Mouse (Mus musculus) heart, postnatal 25 days (tissue): ENCODE results near the gene Angel2. TPM values are rescaled to one million over a fixed set of nuclear protein-coding genes. Genes with fewer than 3 reads are reported as not detected.

Source experiments
- DNase-seq: peaks from one replicate; pipeline ENCODE4 v3.0.0; 2022; ENCODE audit warnings: low spot score
- intact Hi-C: fragments of 180-260 bp; cut with DNase I; formaldehyde crosslinking; loops from one replicate; pipeline ENCODE4 v1.15.1; 2025
- total RNA-seq, 2 experiments: library from RNA; stranded (reverse); gene quantifications; 2 replicates each; pipeline ENCODE4 v1.2.3; 2021

Angel2 gene
- total RNA-seq, 2 experiments from 2014 or later, result 26.6 to 28.3 TPM

DNA sequence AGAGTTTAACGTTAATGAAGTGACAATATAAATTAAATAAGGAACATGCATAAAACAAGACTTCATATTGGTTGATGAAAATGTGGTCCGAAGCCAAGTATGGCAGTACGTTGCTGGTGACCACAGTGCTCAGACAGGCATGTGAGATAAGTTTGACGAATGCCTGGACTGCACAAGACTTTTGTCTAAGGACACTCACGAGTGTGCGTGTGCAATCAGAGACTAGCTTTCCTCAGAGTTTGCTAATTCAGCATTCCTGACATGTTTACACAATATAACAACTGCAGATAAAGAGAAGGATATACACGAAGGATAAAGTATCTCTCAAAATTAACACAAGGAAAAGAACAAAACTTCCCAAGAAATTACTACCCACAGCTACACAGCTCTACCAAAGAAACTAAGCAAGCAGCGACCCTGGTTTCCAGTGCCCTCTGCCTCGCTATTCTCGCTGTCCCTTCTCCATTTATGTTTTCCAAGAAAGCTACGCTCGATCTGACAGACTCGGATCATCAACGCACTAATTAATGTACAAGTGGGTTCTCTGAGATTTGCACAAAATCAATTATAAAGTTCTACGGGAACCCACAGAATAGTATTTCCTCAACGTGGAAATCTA lies 2.9 kb downstream of the Angel2 start:
- no peak for DNase-seq
- intact Hi-C loops, result loop anchor here (2.0 kb wide), 1 partner anchor 15 kb away; no protein-coding TSS in a partner anchor

DNA sequence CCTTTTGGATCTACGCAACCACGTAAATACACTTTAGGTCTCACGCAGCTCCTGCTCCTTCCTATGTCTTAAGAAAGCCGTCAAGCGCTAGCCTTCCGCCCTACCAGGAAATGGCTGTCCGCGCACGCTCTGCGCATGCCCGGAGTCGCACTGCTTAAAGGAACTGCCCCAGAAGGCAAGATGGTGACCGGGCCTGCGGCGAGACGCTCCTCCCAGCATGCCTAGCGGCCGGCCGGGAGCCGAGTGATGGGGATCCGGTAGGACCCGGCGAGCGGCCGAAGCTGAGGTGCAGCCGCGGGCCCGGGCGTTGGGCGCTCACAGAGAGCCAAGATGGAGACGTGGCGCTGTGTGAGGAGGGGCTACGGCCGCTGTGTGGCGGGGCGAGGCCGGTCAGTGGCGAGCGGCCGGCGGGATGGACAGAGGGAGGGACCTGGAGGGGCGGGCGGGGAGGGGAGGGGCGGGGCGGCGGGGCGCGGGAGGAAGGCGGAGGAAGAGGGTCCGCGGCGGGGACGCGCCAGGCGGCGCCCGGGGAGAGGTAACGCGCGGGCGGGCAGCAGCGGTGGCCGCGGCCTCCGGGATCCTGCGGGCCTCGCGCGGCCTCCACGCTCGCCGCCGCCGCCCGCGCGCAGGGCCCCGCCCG lies 3.6 kb downstream of the Angel2 start:
- DNase-seq, result peak; percentile 96
- intact Hi-C loops, result no loop called here

DNA sequence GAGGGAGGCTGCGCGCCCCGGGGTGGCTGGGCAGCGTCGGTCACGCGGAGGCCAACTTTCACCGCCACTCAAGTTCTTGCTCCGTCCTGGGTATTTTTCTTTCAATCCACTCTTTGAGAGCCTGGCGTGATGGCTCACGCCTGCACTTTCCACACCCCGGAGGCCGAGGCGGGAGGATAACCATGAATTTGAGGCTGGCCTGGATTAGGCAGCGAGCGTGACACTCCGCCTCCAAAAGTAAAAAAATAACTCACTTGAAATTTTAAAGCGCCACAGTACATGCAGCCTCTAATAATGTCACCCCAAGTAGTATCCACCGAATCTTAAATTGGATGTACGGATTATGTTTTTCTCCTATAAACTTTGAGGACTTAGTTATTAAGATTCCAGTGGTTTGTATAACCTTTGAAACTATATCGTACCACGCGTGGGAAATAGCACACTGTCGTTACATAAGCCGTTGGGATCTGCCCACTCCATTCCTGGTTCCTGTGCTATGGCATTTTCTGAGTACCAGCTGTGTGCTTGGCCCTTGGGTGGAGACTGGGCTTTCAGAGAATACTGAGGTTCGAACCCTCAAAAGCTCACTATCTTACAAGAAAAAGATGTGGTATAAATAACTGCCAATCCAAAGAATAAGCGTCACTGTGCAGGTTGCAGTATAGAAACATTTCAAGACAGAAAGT lies 4.2 kb downstream of the Angel2 start:
- intact Hi-C loops, result no loop called here
- no peak for DNase-seq

DNA sequence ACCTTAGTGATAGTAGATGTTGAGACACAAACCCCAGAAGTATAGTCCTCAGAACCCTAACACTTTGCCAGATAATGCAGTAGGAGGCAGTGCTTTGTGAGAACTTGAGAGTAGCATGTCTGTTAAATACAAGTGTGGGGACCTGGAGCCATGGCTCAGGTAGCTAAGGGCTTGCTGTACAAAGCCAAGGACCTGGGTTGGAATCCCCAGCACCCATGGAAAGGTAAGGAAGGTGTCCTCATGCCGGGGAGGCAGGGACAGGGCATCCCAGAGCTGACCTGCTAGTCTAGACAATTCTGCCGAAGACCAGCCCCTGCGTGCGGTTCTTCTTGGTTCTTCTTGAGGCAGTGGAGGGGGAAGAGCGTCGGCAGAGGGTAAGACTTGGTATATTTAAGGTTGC lies 5.3 kb downstream of the Angel2 start:
- intact Hi-C loops, result no loop called here
- DNase-seq, result no peak

DNA sequence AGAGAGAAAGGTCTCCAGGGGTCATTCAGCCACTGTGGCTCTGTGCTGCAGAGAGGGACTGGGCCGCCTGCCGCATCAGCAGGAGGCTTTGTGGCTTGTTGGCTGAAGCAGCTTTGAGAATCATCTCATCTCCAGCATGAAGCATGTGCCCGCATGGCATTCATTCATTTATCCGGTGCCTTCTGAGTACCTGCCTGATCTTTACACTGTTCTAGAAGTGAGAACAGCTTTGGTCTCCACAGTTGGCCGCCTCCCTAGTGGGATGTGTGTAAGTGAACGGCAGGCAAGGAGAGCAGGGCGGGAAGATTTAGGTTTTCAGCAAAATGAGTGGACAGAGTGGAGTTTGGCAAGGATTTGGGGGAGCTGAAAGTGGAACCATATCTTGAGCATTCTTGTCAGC lies 14.9 kb downstream of the Angel2 start:
- no peak for DNase-seq
- intact Hi-C loops, result loop anchor here (10.0 kb wide), 1 partner anchor 335 kb away; no protein-coding TSS in a partner anchor

DNA sequence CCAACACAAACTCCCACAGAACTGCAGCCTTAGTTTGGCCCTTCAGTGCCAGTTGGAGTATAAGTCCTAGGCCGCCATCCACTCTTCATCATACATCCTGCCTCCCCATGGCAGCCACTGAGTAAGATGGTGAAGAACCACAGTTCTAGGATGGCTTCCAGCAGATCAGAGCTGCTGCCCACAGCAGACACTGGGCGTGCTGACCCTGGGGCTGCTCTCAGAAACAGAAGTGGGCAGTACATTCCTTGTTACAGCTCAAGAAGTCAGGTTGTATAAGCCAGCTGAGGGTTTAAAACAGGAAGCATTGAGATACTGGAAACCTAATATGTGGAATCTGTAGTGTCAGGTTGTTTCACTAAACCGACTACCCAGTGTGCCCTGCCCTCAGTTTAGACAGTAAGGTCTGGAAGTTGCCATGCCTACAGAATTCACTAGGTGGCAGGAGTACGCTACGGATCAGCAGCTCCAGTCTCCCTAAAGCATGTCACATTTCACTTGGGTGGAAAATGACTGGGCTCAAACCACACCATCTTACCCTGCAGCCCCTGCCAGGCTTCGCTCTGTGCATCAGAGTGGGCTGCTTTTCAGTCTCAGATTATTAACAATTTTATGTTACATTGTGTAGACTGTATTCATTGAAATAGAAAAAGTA lies 19.3 kb downstream of the Angel2 start:
- DNase-seq, result no peak
- intact Hi-C loops, result loop anchor here (2.0 to 10.0 kb wide), 3 partner anchors 131 to 331 kb away; no protein-coding TSS in a partner anchor

DNA sequence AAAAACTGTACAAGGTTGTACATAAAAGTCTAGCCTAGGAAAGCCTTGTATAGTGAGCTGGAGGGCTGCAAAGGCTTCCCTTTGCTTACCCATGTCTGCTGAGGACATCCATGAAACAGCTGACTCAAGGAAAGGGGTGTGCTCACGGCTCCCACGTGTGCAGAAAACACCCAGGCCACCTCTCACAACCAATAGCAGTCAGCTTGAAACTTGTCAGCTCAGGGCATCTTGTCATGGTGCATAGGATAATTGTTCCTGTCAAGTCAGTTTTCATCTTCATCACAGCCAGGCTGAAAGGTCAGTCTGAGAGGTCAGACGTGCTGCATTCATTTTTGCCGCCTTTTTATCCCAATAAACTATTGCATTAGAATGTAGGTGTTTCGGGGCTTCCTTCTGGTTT lies 23.1 kb downstream of the Angel2 start:
- intact Hi-C loops, result loop anchor here (10.0 kb wide), 1 partner anchor 327 kb away; no protein-coding TSS in a partner anchor
- no peak for DNase-seq

DNA sequence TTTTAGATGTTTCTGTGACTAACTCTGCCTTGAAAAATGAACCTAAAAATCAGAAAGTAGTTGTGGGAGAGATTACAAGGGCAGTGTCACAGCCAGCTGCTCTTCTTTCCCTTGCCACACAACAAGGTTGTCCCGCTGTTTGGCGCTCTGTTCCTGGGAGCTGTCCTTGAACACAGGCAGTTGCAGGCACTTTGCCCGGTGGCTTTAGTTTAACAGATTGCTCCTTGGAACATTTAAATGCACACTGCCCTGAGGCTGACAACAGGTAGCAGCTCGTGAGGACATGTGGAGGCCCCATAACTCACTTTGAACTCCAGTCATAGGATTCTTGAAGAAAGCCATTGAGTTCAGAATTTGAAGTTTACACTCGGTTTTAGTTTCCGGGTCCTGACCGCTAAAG lies 23.5 kb downstream of the Angel2 start:
- intact Hi-C loops, result loop anchor here (10.0 kb wide), 1 partner anchor 326 kb away; no protein-coding TSS in a partner anchor

DNA sequence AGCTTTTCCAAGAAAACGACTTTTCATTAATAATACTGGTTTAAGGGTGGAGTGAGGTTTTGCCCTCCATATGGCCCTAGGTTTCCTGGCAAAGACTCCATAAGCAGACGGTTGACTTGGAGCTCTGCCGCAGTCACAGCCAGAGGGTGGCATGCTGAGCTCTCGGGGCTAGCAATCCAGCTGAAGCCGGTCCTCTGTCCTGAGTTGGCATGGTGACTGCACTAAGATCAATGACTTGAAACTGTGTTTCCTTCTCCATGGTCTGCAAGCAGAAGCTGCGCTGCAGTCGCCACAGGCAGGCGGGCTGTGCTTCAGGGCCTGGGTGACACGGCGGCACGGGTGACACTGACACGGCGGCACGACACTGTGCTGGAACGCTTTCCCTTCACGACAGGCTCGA lies 23.9 kb downstream of the Angel2 start:
- no peak for DNase-seq
- intact Hi-C loops, result loop anchor here (10.0 kb wide), 1 partner anchor 326 kb away; no protein-coding TSS in a partner anchor

More for the DNA sequence above, 23.5 kb downstream of the Angel2 start:
- DNase-seq, result no peak

DNA sequence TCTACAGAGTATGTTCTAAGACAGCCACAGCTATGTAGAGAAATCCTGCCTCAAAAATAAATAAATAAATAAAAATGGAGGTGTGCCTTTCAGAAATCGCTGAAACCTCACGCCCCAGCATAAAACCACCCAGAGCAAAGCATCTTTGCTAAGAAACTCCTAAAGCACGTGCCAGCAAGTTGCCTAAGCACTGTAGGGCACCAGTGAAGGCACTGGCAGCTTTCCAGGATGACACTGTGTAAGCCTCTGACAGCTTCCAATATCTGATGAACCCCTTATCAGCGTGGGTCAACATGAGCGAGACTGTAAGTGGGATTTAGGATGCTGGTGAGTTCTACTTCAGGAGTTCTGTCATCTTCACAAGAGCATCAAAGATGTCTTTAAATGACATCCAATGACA lies 26.1 kb downstream of the Angel2 start:
- no peak for DNase-seq

DNA sequence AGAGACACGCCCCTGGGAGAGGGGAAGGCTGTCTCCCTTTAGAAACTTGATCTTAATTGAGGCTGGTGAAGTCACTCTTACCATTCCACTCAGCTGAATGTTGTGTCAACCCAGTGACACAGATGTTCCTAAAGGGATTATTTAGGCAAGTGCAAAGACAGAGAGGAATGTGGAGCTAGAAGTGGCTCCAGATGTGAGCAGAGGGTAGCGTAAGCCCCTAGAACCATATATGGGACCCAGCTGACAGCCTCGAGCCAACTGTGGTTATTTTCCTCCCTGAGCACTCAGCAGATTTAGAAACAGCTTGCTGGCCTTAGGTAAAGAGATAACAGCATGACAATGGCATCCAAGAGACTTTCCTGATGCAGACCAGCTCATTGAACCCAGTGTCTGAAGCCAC lies 28.1 kb downstream of the Angel2 start:
- DNase-seq, result no peak
- intact Hi-C loops, result no loop called here

More for the DNA sequence above, 26.1 kb downstream of the Angel2 start:
- intact Hi-C loops, result no loop called here

DNA sequence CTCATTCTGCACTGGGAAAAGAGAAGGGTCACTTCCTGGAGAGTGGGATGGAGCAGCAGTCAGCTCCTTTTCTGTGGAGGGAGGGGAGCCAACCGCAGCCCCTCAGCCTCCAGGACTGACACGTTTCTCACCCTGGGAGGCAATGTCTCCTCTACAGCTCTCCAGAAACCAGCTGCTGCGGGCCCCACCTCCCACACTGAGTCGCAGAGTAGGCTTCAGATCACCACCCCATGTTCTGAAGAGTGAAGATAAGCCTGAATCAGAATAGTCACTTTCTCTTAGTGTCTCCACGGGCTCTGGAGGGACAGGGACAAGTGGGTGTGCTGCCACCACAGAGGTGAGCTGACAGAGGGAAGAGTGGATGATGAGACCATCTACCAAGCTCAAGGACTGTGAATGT lies 33.9 kb downstream of the Angel2 start:
- intact Hi-C loops, result no loop called here
- no peak for DNase-seq

DNA sequence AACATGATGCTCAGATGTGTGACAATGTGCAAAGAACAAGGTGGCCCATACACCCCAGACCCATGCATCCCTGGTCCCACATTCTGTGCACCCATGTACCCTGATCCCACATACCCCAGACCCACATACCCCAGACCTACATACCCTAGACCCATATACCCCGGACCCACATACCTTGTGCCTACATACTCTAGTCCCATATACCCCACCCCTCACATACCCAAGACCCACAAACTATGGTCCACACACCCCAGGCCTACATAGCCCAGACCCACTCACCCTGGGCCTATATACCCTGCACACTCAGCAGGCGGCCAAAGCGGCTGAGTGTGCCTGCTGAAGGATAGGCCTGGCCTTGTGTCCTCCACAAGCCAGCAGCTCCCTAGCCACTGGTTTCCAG lies 37.8 kb downstream of the Angel2 start:
- DNase-seq, result no peak
- intact Hi-C loops, result no loop called here

DNA sequence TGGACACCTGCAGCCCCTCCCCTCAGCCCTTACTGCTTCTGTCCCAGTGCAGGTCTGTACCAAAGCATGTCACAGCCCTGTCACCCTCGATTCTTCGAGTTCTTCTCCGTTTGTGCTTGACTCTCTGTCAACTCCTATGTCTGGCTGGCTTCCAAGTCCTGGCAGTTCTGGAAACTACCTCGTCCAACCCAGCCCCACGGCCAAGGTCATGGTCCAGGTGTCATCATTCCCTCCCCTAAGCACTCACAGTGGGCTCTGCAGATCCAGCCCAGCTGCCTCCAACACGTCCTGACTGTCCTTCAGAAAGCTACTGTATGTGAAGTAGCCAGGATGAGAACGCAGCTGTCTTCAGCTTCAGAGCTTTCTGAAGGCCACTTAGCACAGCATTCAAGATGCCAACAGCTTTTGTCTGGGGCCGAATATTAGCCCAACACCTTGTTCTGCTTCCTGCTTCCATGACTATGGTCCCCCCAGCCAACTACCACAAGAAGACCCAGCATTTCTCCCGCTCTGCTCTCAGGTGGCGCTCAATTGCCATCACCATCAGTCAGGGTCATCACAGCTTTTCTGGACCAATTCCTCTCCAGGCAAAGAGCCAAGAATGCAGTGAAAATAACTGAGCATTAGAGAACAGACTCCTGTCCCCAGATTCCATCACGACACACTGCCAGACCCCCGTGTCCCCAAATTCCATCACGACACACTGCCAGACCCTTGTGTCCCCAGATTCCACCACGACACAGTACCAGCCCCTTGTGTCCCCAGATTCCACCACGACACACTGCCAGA lies 40.3 kb downstream of the Angel2 start:
- DNase-seq, result no peak
- intact Hi-C loops, result no loop called here

DNA sequence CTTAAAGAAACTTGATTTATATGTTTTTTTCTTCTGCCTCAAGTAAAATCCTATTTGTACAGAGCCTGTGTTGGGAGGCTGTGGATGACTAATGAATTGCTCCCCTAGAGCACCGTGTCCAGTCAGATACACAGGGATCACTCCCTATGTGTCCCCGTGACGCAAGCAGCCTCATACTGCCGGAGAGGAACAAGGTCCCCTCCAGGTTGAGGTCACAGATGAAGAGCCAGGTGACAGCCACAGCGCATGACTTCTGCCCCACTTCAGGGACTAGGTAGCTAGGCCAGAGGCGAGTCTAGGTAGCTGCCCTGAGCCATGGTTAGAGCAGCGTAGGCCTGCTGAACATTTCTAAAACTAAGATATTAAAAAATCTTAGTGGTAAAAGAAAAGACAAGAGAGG lies 43.1 kb downstream of the Angel2 start:
- DNase-seq, result no peak
- intact Hi-C loops, result no loop called here

DNA sequence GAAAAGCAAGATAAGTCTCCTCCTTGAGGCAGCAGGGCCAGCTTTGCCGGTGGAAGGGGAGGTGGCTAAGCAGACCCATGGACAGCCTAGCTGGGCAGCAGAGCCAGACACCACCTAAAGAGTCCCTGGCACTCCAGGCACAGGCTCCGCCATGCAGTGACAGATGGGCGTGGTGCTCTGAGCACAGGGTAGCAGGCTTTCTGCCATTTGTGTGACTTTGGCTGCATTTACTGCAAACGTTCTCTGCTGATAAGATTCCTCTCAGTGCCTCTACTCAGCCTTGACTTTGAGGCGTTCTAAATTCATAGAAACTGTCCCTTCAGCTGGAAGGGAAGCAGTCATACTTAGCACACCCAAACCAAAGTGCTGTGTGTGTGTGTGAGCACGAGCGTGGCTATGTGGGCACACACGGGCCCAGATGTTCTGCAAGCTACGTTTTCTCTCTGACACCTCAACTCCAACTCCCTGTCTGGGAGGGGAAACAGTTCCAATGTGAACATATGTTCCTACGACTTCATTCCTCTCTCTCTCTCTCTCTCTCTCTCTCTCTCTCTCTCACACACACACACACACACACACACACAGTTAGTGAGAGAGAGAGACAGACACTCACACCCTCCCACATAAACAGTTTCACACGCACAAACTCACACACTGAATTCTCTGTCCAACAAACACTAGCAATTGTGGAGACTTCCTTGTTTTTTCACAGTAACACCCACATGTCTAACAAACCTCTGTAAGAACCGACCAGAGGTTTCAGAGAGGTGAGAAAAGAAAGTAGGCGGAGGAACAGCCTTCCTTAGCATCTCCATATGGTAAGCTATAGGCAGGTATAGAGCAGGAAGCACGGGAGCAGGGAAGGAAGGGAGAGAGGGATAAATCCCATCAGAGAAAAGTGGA lies 47.0 kb downstream of the Angel2 start:
- intact Hi-C loops, result no loop called here
- DNase-seq, result no peak

DNA sequence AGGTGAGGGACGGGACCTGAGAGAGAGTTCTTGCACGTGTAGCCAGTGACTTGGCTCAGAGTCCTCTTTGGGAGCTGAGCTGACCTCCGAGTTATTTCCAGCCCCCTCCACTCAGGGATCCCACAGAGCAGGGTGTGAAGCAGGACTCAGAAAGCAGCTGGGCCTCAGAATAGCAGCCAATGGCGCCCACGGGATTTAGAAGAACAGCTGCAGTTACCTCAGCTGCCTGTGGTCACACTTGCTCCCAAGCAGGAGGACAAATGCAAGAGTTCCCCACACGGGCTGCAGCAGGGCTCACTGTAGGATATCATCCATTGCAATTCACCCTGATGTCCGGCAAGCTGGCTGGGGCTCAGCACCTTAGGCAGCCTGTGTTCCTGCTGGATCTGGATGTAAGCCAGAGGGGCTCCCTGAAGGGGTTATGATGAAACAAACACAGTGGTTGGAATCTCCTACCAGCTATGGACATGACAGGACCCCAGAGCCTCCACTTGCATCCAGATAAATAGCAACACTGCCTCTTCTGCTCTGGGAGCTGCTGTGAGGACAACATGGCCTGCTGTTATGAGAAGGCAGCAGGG lies 47.8 kb downstream of the Angel2 start:
- intact Hi-C loops, result no loop called here
- DNase-seq, result peak; percentile 54

DNA sequence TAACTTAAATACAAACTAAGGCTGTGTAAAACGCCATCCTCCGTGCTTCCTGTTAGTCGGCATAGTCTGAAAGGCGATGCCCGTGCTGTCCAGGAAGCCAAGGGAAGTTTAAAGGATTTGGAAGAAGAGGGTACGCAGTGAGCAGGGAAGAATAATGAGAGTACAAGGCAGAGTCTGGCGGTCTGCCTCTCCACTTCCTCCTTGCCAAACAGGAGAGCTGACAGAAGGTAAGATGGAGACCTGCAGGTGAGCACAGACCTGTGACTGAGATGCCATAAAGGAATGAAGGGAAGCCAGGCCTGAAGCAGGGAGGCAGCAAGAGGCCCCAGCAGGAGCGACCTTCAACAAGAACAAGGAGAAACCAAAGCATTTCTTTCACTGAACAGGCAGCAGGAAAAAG lies 49.3 kb downstream of the Angel2 start:
- intact Hi-C loops, result no loop called here

More for the DNA sequence above, 49.3 kb downstream of the Angel2 start:
- DNase-seq, result no peak
